Mouse (Mus musculus) liver, postnatal 0 days (tissue): Measurements from ENCODE around the gene Mrpl48.

Experiments used
- CTCF ChIP-seq: sonication (generic); IDR thresholded peaks from 2 replicates; pipeline ENCODE4 v1.5.1; 2016; ENCODE audit warnings: antibody characterized with exemption, low read depth
- EP300 ChIP-seq: IDR thresholded peaks from 2 replicates; pipeline ENCODE4 v1.6.1; 2016; ENCODE audit warnings: antibody characterized with exemption, low read depth, mild to moderate bottlenecking

- TF ChIP-seq CTCF (no peak), EP300 (no peak)
These were observed 35.4 kb downstream of the Mrpl48 start for GRCm38 (mm10) chr7:100572704-100573103.
